Mouse (Mus musculus) kidney, embryonic 15.5 days (tissue): ENCODE results near the gene Sypl. TPM values are rescaled to one million over a fixed set of nuclear protein-coding genes. Genes with fewer than 3 reads are reported as not detected.

Experiments
- ATAC-seq: fragments of 200-750 bp; cut with Nextera tagmentation; replicated peaks from 2 replicates; pipeline ENCODE4 v1.8.0; 2017; ENCODE audit warnings: moderate TSS enrichment; ENCODE audit not compliant: low FRiP score
- H3K27ac ChIP-seq: fragments of 300-500 bp; sonication (generic); 2 replicates; pipeline ENCODE4 v1.5.1; 2015; ENCODE audit warnings: mild to moderate bottlenecking, inconsistent platforms
- H3K27me3 ChIP-seq: fragments of 300-500 bp; sonication (generic); 2 replicates; pipeline ENCODE4 v1.6.1; 2015; ENCODE audit warnings: inconsistent platforms
- H3K36me3 ChIP-seq: fragments of 300-500 bp; sonication (generic); 2 replicates; pipeline ENCODE4 v1.6.1; 2015; ENCODE audit warnings: inconsistent platforms
- H3K4me1 ChIP-seq: fragments of 300-500 bp; sonication (generic); 2 replicates; pipeline ENCODE4 v1.6.1; 2015; ENCODE audit warnings: inconsistent platforms
- H3K4me2 ChIP-seq: fragments of 300-500 bp; sonication (generic); 2 replicates; pipeline ENCODE4 v1.6.1; 2015; ENCODE audit warnings: moderate library complexity, mild to moderate bottlenecking, inconsistent platforms
- H3K4me3 ChIP-seq: fragments of 300-500 bp; sonication (generic); replicated peaks from 2 replicates; pipeline ENCODE4 v1.5.1; 2015; ENCODE audit warnings: mild to moderate bottlenecking, inconsistent platforms
- H3K9ac ChIP-seq: fragments of 300-500 bp; sonication (generic); 2 replicates; pipeline ENCODE4 v1.6.1; 2015; ENCODE audit warnings: mild to moderate bottlenecking, inconsistent platforms
- H3K9me3 ChIP-seq: fragments of 300-500 bp; sonication (generic); replicated peaks from 2 replicates; pipeline ENCODE4 v1.6.1; 2016; ENCODE audit warnings: inconsistent platforms
- WGBS: fragments of 180-500 bp; shearing (Covaris S2); methylation state at CpG from one replicate; pipeline ENCODE4 v1.1.7; 2015; ENCODE audit warnings: mixed read lengths; 5-methylcytosine and 5-hydroxymethylcytosine counted together
- polyA plus RNA-seq: library from polyadenylated mRNA; unstranded; fragments of >200 nt; fragmentation: Nextera tagmentation; extraction: Ambion mirVana; gene quantifications from 2 replicates; pipeline ENCODE4 v1.2.1, GENCODE M21; 2015

Sypl gene
- polyA plus RNA-seq, 1 experiment from 2014 or later: 118 TPM

GRCm38 (mm10) chr12:33028109-33028691, 74.5 kb downstream of the Sypl start:
- 49% methylated on average over 10 of the region's 10 CpGs for WGBS
- peak; percentile 9; the same call in 1 of the 2 replicates for ATAC-seq
- Histone ChIP-seq H3K9ac (no peak overlapping the region), H3K4me3 (no peak overlapping the region), H3K27ac (no peak overlapping the region), H3K4me1 (peaks cover 17% of the 10 kb centered on the region), H3K27me3 (peaks cover 5% of the 10 kb centered on the region; the same call in 1 of the 2 replicates), H3K4me2 (peak overlapping the region; percentile 15; the same call in 1 of the 2 replicates), H3K36me3 (no peaks in the 10 kb centered on the region), H3K9me3 (no peaks in the 10 kb centered on the region)

GRCm38 (mm10) chr12:33028708-33029107, 75.0 kb downstream of the Sypl start:
- ATAC-seq: peak; percentile 52
- no peak overlapping the region for H3K27ac ChIP-seq
- peak overlapping the region; percentile 15; the same call in 1 of the 2 replicates for H3K4me2 ChIP-seq
- H3K9ac ChIP-seq: no peak overlapping the region
- WGBS: 55% methylated on average over 13 of the region's 13 CpGs
- H3K36me3 ChIP-seq: no peaks in the 10 kb centered on the region
- peaks cover 22% of the 10 kb centered on the region for H3K4me1 ChIP-seq
- no peaks in the 10 kb centered on the region for H3K9me3 ChIP-seq
- no peak overlapping the region for H3K4me3 ChIP-seq
- peaks cover 5% of the 10 kb centered on the region; the same call in 1 of the 2 replicates for H3K27me3 ChIP-seq

Other genes with a start within 250 kb of the Sypl start
- 23.9 and 25.9 TPM in 2 replicates for gene Nampt, start 134.3 kb upstream of the Sypl start, polyA plus RNA-seq
- 0.21 and 0.36 TPM in 2 replicates for gene Cdhr3, start 139.0 kb downstream of the Sypl start, polyA plus RNA-seq
- 11.1 and 12.7 TPM in 2 replicates for gene Atxn7l1, start 193.8 kb downstream of the Sypl start, polyA plus RNA-seq